Mouse (Mus musculus) left cerebral cortex, postnatal 36 days (tissue): ENCODE measurements around the gene Dthd1. TPM values are rescaled to one million over a fixed set of nuclear protein-coding genes. Genes with fewer than 3 reads are reported as not detected.

ENCODE experiments used
- DNase-seq, 2 experiments: peaks; one replicate each; pipeline ENCODE4 v3.0.0; 2021 to 2022; ENCODE audit warnings: low spot score in 2 of 2, mixed read lengths in 1 of 2
- intact Hi-C: fragments of 180-260 bp; cut with DNase I; formaldehyde crosslinking; loops from one replicate; pipeline ENCODE4 v1.15.1; 2025
- total RNA-seq, 2 experiments: library from RNA; stranded (reverse); gene quantifications; 2 replicates each; pipeline ENCODE4 v1.2.3; 2021

The Dthd1 gene
- total RNA-seq, 2 experiments from 2014 or later: not detected

DNA sequence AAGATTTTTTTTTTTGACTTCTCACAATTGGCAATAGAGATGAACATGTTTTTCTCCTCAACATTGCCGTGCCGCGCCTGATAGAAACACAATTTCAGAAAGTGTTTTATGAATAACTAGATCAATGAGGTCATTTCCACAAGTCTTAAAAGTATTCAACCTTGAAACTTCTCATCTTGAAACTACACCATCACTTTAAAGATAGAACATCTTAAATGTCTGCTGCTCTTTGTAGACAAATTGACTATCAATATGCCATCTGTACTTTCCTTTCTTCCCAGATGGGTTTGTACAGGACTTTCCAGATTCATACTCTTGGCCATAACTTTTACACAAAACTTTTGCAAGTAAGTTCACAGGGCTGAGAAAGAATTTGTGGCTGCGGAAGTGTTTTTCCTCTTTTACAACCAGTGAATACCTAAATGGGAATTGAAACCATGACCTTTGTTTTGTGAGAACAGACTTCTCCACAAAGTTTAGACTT, 40.8 kb downstream of the Dthd1 start:
- DNase-seq: no peak
- intact Hi-C loops: no loop called here

DNA sequence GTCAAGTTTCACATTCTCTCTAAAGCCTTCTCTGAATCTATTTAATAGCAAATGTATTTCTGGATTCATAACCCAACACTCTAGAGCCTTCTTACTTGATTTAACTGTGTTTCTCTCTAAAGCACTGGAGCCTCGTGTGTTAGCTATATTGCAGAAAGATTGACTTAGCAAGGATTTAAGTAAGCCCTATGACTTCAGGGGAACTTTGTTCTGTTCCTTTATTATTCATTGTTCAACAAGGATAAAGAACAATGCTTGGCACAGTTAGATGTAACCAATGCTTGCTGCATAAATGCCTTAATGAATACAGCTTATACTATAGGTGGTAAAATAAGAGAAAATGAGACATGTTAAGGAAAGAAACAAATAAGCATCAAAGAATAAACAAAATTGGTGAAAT, 43.9 kb downstream of the Dthd1 start:
- intact Hi-C loops: no loop called here
- DNase-seq: no peak

GRCm38 (mm10) chr5:62858282-62858681, 44.7 kb downstream of the Dthd1 start:
- intact Hi-C loops: no loop called here
- DNase-seq: no peak

DNA sequence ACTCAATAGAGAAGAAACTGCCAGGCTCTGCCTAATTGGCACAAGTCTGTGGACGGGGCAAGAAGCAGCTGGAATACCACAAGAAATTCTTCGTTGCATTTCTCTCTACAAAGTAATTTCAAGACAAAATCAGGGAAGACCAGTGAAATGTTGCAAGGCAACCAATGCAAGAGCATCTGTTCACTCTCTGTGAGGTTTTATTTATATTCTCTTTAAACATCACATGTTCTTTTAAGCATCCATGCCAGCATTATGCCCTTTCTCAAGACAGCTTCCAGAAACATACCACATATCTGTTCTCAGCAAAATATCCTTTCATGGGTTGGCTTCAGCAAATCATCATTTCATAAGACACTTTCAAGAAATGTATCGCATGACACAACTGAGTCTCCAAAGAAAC, 50.7 kb downstream of the Dthd1 start:
- DNase-seq: no peak
- intact Hi-C loops: no loop called here

DNA sequence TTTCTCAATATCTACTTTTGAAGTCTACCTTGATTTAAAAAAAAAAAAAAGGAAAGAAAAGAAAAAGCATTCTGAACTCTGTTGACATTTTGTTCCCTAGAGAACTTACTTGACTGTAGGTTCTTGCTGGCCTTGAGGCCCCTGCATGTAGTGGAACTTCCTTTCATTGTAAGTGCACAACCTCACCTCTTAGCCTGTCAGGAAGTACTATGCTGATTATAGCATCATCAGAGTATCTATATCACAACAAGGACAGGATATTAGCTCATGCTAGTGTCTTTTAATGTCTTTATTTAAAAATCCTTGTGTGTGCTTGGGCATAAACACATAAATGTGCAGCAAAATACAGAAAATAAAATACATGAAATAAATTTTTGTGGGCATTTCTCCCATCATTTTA, 53.4 kb downstream of the Dthd1 start:
- no peak for DNase-seq
- intact Hi-C loops: no loop called here

GRCm38 (mm10) chr5:62879530-62879929, 65.9 kb downstream of the Dthd1 start:
- intact Hi-C loops: loop anchor here (5.0 kb wide), 1 partner anchor 47 kb away; no protein-coding TSS in a partner anchor
- no peak for DNase-seq

- DNase-seq: no peak
- intact Hi-C loops: loop anchor here (2.0 kb wide), 1 partner anchor 871 kb away; no protein-coding TSS in a partner anchor
Observed at GRCm38 (mm10) chr5:62895326-62895725, 81.7 kb downstream of the Dthd1 start.

DNA sequence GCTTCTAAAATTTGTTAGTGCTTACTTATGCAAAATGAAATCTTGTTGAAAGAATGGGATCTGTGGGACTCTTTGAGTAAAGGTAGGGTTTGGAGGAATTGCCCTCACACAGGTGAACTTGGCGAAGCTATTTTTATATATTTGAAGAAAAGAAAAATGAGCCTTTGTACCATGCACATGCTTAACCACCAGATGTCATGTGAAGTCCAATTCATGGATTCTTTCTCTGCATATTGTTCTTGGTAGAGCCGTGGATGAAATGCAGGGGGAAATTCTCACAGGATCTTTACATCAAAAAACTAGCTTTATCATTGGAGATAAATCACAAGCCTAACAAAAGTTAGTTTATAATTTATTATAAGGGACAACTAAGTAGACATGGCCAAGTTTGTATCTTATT, 93.3 kb downstream of the Dthd1 start:
- intact Hi-C loops: loop anchor here (5.0 kb wide), 1 partner anchor 740 kb away; the partner anchor contains the start of gene Nwd2

DNA sequence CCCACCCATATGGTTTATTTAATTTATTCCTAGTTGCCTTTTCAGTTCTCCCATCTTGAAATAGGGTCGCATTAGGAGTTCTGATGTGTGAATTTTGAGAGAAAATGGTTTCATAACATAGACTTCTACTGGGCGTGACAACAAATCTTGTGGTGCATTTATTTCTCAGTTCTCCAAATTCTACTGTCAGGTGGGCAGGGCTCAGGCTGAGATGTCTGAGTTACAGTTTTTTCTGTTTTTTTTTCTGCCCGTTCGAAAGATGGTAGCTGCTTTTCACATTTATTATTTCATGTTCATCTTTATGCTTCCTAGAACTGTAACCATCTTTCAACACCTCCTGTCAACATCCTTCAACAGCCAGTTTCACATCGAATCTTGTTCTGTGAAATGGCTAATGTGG, 95.5 kb downstream of the Dthd1 start:
- no peak for DNase-seq
- intact Hi-C loops: loop anchor here (5.0 kb wide), 1 partner anchor 738 kb away; the partner anchor contains the start of gene Nwd2

More for the DNA sequence above, 93.3 kb downstream of the Dthd1 start:
- no peak for DNase-seq

GRCm38 (mm10) chr5:62924616-62925015, 111.0 kb downstream of the Dthd1 start:
- intact Hi-C loops: no loop called here
- no peak for DNase-seq

Other genes with a start within 250 kb of the Dthd1 start
- gene Arap2, start 47.7 kb upstream of the Dthd1 start, total RNA-seq: 10 to 100 TPM; 61.5 to 68.3 TPM